Mouse (Mus musculus): Measurements from ENCODE around the gene Cfl2.
"Not testable (repeated sequence)": the region's sequence is repeated elsewhere in the genome, so short reads cannot be mapped to it uniquely, and the experiment has no call there.

Gene Cfl2

DNA sequence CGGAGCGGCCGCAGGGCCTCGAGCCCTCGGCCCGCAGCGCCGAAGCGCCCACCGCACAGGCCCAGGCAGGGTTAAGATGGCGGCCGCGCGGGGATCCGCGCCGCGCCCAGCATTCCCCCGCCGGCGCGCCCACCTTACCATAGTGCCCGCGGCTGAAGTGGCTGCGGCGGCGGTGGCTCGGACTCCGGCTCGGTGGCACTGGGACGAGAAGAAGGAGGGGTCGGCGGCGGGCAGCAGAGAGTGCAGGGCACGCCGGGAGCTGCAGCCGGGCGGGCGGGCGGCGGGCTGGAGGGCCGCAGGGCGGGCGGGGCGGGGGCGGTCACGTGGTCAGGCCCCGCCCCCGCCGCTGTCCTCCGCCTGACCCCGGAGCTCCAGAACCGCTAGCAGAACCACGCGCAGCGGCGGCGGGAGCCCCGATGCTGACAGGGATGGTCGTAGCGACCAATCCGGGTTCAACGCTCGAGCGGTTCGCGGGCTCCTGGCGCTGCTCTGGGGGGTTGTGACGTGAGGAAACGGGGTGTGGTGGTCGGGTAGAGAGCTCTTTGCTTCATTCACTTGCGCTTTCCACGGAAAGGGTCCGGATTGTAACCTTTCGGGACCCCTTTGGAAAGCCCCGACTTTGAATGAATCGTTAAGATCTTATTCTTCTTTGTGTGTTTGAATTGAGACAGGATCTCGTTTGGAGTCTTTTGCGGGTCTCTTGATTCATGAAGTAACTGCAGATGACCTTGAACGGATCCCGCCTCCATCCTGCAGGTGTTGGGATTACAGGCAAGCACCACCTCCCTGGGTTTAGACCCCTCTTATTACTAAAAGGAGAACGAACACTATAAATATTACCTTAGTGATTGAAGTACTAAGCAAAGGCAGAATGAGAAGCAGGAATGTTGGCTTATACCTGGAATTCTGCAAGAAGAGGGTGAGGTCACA, at the start of gene Cfl2:
Gene Cfl2 (minus strand): TSS at position 272 of the 930 bp plus-strand sequence.
- no peak for DNase-seq (ENCODE audit: extremely low read depth, low read depth, low spot score)

- no peak for DNase-seq (ENCODE audit: extremely low read depth, low read depth, low spot score)
Observed at GRCm38 (mm10) chr12:54910387-54910786, 47.7 kb upstream of the Cfl2 start.

DNA sequence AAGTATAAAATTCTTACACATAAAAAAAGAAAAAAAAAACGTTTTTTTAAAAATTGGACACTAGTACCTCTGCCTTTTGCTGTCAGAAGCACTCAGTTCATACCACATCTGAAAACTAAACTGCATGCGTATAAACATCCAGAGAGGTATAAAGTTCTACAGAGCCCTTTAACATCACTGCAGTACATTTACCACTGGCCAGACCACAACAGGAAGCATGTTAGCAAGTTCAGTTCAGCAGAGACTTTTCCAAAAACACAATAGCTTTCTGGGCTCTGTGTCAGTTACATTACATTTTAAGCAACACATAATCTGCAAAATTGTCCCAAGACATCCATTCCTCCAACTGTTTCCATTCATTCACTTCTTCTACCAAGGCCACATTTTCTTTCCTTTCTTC, 29.9 kb upstream of the Cfl2 start:
- not testable (repeated sequence) for DNase-seq (ENCODE audit: extremely low read depth, low read depth, low spot score)

GRCm38 (mm10) chr12:54890426-54890825, 27.7 kb upstream of the Cfl2 start:
- no peak for DNase-seq (ENCODE audit: extremely low read depth, low read depth, low spot score)

- no peak for DNase-seq (ENCODE audit: extremely low read depth, low read depth, low spot score)
Observed at GRCm38 (mm10) chr12:54887580-54888127, 25.0 kb upstream of the Cfl2 start.

DNA sequence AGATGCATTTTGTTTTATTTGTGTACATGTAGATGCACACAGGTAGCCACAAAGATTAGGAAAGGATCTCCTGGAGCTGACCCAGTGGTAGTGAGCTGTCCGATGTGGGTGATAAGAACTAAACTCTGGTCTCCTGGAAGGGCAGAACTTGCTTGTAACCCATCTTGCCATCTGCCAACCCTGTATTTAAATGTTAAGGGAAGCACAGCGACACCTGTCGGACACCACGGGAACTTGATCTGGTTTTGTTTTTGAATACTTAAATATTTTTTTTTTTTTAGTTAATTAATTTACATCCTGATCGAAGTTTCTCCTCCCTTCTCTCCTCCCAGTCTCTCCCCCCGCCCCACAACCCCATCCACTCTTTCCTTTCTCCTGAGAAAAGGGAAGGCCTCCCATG, 17.0 kb upstream of the Cfl2 start:
- DNase-seq (ENCODE audit: extremely low read depth, low read depth, low spot score): no peak

DNA sequence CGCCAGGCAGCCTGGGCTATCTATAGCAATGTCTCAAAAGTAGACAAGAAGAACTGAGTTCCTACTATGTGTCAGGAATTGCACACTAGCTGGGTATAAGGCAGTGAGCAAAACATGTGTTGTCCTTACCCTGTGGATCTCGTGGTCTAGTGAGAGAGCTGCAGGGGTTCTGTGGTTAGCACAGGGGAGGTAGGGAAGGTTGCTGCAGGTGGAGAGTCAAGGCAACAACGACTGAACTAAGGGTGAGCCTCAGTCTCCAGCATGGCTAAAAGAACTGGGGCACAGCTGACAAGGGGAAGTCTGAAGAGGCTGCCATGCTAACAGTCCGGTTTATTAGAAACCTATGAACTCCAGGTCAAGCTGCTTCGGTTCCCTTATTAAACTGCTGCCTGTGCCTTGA, 16.5 kb upstream of the Cfl2 start:
- DNase-seq (ENCODE audit: extremely low read depth, low read depth, low spot score): no peak

DNA sequence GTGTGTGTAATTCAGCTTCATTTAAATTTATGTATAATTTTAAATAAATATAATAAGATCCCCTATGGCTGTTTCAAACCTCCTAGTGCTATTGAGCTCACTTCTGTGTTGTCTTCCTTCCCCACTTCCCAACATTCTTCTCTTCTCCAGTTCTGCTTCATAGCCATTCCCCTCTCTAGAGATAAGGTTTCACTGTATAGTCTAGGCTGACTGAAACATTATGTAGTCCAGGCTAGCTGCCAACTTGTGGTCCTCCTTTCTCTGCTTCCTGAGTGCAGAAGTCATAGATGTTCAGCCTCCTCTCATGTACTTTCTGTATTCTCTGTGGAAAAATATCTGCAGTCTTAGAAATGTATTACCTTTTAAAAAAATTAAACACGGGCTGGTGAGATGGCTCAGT, 15.2 kb upstream of the Cfl2 start:
- DNase-seq (ENCODE audit: extremely low read depth, low read depth, low spot score): no peak

DNA sequence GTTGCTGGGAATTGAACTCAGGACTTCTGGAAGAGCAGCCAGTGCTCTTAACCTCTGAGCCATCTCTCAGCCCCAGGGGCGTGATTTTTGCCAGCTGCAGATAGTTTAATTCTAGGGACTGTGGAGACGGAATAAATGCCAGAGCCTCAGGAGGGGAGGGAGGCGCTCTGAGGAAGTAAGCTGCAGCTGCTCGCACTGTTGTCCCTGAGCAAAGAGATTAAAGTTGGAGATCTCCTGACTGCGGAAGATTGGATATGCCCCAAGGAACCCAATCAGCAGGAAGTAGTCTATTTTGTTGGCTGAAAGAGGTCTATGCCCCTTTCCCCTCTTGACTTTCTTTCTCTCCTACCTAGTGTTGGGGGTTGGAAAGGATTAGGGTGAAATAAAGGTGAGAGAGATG, 14.2 kb upstream of the Cfl2 start:
- DNase-seq (ENCODE audit: extremely low read depth, low read depth, low spot score): no peak

GRCm38 (mm10) chr12:54874711-54875110, 12.0 kb upstream of the Cfl2 start:
- DNase-seq (ENCODE audit: extremely low read depth, low read depth, low spot score): no peak

- DNase-seq (ENCODE audit: extremely low read depth, low read depth, low spot score): no peak
Observed at GRCm38 (mm10) chr12:54861991-54862605, 579 bp downstream of the Cfl2 start.

GRCm38 (mm10) chr12:54859531-54859930, 3.1 kb downstream of the Cfl2 start:
- no peak for DNase-seq (ENCODE audit: extremely low read depth, low read depth, low spot score)

DNA sequence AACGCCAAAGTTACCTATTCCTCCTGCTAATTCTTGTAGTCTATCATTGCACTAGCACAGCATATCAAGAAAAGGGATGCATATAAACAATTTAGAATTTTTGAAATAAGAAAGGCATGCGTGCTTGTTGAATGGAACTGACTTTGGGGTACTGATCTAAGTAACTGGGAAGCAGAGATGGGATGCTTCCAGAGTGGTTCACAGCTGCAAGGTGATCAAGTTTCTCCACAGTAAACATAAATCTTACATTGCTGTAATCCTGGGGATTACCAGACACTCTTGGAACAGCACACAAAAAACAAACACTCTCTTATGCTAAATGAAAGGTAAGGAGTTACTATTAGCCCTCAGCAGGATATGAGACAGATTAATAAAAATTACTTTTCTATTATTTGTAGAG, 12.1 kb downstream of the Cfl2 start:
- DNase-seq (ENCODE audit: extremely low read depth, low read depth, low spot score): no peak

DNA sequence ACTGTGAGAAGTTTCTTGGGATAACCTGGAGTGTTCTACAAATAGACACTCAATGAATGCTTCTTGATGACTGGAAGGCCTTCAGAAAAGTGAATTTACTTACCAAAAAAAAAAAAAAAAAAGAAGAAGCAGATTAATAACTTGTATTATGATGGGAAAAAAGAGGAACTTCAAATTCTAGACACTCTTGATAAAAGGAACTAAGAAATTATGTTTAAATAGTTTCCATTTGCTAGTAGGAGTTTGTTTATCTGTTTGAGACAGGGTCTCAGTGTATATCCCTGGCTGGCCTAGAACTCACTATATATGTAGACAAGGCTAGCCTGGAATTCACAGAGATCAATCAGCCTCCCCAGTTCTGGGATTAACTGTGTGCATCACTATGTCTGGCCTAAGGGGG, 18.3 kb downstream of the Cfl2 start:
- DNase-seq (ENCODE audit: extremely low read depth, low read depth, low spot score): no peak

DNA sequence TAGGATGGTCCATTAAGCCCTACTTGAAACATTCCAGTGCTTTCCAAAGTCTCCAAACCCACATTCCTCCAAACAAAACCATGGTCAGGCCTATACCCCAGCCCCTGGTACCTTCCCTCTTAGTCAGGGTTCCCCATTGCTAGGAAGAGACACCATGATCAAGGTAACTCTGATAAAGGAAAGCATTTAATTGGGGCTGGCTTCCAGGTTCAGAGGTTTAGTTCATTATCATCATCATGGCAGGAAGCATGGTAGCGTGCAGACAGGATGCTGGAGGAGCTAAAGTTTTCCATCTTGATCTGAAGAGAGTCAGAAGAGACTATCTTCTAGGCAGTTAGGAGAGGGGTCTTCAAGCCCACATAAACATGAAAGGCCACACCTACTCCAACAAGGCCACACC, 21.1 kb downstream of the Cfl2 start:
- DNase-seq (ENCODE audit: extremely low read depth, low read depth, low spot score): no peak

GRCm38 (mm10) chr12:54839815-54840214, 22.9 kb downstream of the Cfl2 start:
- no peak for DNase-seq (ENCODE audit: extremely low read depth, low read depth, low spot score)

DNA sequence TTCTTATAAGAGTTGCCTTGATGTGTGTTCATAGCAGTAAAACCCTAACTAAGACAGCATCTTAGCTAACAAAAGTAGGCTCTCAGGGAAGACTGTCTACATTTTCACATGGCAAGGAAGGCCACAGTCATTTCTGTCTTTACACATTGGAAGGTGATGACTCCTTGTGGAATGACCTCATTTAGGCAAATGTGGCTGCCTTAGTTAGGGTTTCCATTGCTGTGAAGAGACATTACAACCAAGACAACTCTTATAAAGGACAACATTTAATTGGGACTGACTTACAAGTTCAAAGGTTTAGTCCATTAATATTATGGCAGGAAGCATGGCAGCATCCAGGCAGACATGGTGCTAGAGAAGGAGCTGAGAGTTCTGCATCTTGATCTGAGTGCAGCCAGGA, 23.7 kb downstream of the Cfl2 start:
- no peak for DNase-seq (ENCODE audit: extremely low read depth, low read depth, low spot score)

DNA sequence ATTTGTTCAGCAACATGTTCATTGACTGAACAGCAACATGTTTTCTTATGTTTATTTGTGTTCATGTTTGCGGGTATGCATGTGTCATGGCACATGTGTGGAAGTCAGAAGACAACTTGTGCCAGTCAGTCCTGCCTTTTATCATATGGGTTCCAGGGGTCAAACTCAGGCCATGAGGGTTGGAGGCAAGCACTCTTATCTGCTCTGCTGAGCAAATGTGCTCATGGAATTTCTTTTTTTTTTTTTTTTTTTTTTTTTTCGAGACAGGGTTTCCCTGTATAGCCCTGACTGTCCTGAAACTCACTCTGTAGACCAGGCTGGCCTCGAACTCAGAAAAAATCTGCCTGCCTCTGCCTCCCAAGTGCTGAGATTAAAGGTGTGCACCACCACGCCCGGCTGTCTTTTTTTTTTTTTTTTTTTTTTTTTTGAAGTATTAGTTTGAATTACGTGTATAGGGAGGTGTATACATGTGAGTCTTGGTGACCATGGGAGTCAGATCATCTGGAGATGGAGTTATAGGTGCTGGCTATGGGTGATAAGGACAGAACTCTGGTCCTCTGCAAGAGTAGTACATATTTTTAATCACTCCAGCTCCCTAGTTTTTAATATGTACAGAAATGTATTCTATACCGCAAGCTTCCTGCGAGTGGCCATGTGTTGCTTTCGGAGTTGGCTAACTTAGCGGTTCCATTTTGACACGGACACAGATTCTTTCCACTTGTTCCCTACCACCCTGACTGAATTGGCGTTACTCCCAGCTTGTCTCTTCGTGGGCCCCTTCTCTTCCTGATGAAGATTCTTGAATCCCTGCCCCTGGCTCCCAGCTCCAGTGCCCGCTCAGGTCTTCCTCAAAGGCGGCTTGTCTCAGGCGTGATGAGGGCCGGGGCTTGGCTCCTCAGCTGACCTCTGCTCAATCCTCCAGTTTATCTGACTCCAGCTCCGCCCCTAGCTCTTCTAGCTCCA, 26.8 kb downstream of the Cfl2 start:
- DNase-seq (ENCODE audit: extremely low read depth, low read depth, low spot score): no peak

DNA sequence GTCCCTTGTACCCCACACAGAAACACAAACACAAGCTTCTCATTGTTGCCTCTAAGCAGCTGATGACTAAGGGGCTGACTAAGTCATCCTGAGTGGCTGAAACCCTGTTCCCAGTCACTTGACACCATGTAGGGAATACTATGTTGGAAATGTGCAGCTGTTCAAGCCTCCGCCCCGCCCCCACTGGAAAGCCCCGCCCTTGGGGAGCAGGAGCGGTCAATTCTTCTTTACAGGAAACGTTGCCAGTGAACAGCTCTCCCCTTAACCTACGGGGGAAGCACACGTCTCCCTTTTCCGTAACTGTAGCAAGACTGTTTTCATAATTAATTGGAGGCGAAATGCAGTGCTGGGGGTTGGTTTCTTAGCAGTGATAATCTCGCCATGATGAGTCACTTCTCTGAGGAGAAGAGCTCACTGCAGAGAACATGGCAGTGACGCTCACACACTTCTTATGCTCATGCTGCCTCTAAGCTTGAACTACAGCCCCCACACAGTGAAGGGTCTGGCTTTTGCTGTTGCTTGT, 27.7 kb downstream of the Cfl2 start:
- no peak for DNase-seq (ENCODE audit: extremely low read depth, low read depth, low spot score)

GRCm38 (mm10) chr12:54833856-54834399, 28.7 kb downstream of the Cfl2 start:
- DNase-seq (ENCODE audit: extremely low read depth, low read depth, low spot score): no peak

Measured in fat pad, adult 2 months (tissue).